Mouse (Mus musculus) heart, adult 8-10 months (tissue): Measurements from ENCODE around the gene Cep164. TPM values are rescaled to one million over a fixed set of nuclear protein-coding genes. Genes with fewer than 3 reads are reported as not detected.
"Not testable (repeated sequence)": the region's sequence is repeated elsewhere in the genome, so short reads cannot be mapped to it uniquely, and the experiment has no call there.

Experiments
- DNase-seq: peaks from one replicate; pipeline ENCODE4 v3.0.0; 2022; ENCODE audit warnings: low spot score
- total RNA-seq, 4 experiments: library from RNA; stranded (reverse); gene quantifications; 2 replicates each; pipeline ENCODE4 v1.2.4; 2022

Gene Cep164
- 1 to 10 TPM; 6.8 to 8.6 (median 7.7) TPM for total RNA-seq

- DNase-seq = peak; percentile 93
Measured at GRCm38 (mm10) chr9:45828291-45828963, at the start of gene Cep164. TSS of gene Cep164 (minus strand) at chr9:45828691.

- DNase-seq = peak; percentile 33
Measured at GRCm38 (mm10) chr9:45877928-45878327, 49.4 kb upstream of the Cep164 start.

DNA sequence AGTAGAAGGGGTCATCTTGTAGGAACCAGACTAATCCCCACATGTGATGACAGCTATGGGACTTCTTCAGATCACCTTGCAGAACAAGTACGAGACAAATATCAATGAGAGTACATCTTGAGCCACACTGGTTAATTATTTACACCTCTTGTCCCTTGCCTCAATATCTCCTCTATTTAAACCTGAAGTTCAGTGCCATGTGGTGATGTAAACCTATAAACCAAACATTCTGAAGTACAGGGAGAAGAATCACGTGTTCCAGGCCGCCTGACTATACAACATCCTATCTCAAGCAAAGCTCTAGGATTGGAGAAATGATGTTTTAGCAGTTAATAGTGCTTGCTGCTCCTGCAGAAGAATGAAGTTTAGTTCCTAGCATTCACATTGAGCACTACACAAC is 41.8 kb upstream of the Cep164 start:
- no peak for DNase-seq

DNA sequence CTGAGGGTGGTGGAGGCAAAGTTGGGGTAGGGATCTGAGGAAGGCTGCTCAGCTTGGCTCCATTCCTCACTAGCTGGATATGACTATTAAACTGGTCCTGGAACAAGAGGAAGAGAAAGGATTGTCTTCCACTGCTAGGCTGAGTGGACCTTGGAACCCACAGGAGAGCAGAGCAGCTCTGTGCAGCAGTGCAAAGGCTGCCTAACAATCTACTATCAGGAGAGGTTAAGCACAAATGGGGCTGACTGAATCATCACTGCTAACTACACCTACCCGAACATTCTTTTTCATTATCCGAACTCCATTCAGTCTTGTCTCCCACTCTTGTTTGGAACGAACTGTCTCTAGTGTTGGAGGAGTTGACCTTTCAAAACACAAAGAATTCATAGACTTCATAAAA is 40.7 kb upstream of the Cep164 start:
- DNase-seq = no peak

DNA sequence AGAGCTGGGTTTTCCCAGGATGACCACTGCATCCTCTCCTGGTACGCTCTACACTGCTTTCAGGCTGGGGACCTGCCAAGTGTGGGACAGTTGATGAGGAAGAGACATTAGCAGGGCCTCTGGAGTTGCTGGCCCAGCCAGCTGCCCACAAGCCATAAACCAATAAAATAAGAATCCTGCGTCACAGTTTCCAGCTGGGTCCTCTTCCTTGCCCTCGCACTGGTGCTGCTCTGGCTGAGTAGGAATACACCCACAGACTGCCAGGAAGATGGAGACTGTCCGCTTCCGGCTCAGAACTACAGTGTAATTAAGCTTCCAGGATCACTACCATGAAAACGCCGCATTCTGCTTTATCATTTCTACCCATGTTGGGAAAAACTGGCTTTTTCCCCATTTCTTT is 33.3 kb upstream of the Cep164 start:
- DNase-seq = no peak

GRCm38 (mm10) chr9:45859364-45859763 is 30.9 kb upstream of the Cep164 start:
- no peak for DNase-seq

DNA sequence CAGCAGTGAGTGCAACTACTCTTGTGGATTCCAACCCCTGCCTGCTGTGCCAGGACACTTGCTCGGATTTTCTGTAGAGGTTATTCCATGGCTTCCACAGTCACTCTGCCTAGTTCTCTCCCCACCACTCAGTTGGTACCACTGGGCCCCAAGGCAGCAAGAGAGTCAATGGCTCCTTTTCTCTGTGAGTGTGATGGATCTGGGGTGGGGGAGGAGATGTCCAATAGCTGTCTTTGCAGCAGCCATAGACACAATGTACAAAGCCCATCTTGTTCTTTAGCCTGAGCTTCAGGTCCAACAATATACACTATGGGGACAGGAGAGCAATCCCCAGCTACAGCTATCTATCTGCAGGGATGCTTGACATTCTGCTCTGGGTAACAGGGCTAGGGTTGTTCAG is 25.6 kb upstream of the Cep164 start:
- DNase-seq = no peak

GRCm38 (mm10) chr9:45853695-45854094 is 25.2 kb upstream of the Cep164 start:
- DNase-seq = no peak

GRCm38 (mm10) chr9:45851776-45852175 is 23.3 kb upstream of the Cep164 start:
- no peak for DNase-seq

DNA sequence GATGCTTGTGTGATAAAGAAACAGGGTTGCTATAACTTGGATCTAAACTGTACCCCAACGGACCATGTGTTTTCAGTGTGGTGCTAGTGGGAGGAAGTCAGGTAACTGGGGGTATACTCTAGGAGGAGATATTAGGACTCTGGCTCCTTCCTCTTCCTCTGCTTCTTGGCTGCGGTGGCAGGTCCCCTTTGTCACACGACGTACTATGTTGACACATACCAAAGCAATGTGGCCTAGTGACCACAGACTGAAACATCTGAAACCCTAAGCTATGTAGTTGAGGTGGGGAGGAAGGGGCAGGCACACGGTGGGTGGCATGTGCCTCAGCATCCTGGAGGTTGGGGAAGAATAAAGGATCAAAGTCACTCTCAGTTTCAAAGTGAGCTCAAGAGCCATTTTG is 22.8 kb upstream of the Cep164 start:
- DNase-seq = no peak

DNA sequence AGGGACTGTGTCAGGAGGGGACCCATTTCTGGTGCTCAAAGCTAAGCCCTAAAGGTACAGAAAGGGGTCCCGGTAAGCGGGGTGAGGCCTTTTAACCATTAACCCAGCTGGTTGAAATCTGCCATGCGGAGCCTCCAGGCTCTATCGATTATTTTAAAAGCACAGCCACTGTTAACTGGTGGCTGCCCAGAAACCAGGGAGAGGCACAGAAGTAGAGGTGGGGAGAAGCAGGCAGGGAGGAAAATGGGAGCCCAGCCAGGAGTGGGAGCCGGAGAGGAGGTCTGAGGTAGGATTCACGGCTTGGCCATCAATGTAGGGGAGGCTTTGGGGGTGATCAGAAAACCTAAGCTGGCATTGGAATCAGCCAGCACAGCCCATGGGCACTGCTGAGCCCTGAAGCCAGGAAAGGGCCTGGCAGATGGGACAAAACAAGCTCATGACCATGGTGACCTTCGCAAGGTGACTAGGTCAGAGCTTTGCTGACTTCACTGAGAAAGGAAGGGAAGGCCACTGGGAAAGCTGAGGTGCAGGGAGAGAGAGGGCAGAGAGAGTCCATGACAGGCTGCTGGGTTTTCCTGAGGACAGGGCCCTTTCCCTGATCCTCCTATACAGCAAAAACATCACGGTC is 22.2 kb upstream of the Cep164 start:
- no peak for DNase-seq

DNA sequence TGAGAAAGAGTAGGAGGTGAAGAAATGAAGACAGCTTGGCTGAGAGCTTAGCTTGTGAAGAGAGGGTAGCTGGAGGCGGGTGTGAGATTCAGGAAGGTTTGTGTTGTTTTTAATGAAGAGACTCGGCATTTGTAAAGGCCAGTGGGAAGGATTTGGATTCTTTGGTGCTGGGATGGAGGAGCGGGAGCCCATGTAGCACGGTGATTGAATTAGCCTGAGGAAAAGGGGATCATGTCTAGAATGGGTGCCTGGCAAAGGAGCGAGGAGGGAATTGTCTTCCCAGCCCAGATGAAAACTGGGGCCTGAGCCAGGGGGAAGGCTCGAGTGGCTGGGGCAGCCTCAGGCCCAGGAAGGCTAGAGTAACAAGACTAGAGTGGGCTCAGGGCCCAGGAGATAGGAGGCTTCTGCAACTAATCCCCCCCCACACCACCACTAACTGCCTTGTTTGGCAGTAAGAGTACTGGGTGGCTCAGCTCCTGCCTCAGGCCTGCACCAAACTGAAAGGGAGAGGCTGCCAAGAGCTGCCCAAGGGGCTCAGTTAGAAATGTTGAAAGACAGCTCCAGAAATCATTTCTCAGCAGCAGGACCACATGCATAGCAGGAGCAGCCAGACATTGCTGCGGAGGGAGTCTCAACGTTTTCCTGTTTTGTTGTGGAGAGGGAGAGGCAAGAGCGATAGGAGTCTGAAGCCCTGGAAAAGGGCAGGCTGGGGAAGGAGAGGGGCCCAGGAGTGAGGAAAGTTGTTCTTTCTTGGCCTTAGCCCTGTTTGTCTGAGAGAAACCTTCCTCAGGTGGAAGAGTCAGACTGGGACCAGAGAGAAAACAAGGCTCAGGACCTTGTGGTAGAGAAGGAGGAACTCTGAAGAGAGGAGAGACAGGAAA is 21.3 kb upstream of the Cep164 start:
- peak; percentile 44 for DNase-seq

DNA sequence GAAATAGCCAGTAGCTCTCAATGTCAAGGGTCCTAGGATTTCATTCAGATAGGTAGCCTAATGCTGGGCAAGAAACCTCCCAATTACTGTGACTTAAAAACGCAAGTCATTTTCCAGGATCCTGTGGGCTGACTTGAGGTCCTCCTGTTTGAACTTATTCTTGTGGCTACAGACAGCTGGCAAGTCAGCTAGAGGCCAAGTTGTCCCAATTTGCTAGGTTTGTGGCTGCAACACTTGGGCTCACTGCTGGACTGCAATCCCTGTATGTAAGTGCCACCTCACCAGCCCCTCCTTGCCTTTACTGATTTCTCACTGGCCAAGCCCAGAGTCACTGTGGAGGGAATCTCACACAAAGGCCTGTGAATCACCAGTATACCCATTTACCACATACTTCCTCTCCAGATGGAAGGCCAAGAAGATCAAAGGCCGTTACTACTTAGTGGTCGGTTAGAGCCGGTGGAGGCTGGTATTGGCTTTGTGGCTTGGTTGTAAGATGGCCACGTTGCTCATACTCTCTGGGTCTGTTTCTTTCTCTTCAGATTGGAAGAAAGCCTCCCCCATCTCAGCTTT is 18.5 kb upstream of the Cep164 start:
- DNase-seq = no peak

GRCm38 (mm10) chr9:45846176-45846575 is 17.7 kb upstream of the Cep164 start:
- not testable (repeated sequence) for DNase-seq

GRCm38 (mm10) chr9:45845541-45845940 is 17.1 kb upstream of the Cep164 start:
- DNase-seq = no peak

- no peak for DNase-seq
Measured at GRCm38 (mm10) chr9:45843780-45844179, 15.3 kb upstream of the Cep164 start.

- DNase-seq = no peak
Measured at GRCm38 (mm10) chr9:45843007-45843406, 14.5 kb upstream of the Cep164 start.

DNA sequence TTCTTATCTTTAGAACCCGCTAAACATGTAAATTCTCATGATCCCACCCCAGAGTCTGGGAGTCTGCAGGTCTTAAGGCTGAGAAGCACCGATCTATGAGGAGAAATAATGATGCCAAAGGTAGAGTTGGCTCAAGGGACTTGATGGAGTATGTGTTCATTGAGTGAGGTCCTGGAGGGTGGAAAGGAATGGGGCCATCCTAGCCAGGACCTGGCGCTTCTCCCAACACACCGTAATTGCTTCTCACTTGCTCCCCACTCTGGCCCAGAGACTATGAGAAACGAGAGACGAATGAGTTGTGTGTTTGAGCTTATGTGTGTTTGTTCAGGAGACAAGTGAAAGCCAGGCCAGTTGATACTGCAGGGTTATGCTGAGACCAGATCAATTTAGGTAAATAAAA is 13.0 kb upstream of the Cep164 start:
- DNase-seq = no peak

- DNase-seq = no peak
Measured at GRCm38 (mm10) chr9:45840331-45840730, 11.8 kb upstream of the Cep164 start.

DNA sequence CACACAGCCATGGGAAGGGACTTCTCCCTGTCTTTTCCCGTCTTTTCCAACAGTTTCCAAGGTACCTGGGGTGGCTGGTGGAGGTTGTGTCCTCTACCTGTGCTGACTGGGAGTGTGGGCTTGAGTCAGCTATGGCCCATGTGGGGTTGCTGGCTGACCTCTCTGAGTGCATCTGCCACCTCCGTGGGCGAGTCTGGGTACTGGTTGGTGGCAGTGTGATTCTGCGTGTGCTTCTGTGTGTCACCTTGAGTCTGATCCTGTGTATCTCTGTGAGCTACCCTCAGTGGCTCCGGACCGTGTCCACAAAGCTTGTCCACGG is 11.4 kb upstream of the Cep164 start:
- no peak for DNase-seq

DNA sequence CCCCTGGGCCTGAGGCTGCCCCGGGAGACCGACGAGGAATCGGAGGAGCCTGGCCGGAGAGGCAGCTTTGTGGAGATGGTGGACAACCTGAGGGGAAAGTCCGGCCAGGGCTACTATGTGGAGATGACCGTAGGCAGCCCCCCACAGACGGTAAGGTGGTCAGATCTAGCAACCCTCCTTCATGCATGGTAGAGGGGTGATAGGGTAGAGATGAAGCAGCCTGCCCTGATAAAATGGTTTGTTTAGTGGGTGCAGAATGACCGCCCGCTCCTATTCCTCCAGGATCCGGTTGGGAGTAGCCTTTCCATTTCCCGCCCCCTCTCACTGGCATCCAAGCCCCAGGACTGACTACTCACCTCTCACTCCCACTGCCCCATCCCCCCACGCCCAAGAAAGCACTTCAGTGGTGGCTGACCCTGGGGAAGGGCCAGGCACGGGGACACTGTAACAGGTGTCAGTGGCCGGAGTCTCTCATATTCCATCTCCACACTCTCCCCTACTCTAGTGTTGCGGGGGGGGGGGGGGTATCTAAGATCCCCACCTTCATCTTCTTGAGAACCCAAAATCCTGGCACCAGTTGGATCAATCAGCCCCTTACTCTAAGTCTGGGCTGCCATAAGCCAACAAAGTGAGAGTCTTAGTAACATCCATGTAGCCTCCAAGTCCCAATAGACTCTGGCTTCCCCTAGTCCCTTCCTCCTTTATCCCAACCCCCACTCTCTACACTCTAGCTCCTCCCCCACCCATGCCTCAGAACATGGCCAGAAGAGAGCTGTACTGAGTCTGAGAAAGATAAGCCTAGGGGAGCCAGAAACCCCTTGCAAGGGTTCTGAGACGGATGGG is 10.9 kb upstream of the Cep164 start:
- no peak for DNase-seq
